Mouse (Mus musculus) ovary, adult 18-20 months (tissue): ENCODE measurements around the gene Phf11b.
"Not testable (repeated sequence)": the region's sequence is repeated elsewhere in the genome, so short reads cannot be mapped to it uniquely, and the experiment has no call there.

Experiments used
- DNase-seq: peaks from one replicate; pipeline ENCODE4 v3.0.0; 2022; ENCODE audit warnings: low spot score, mixed read lengths

Phf11b gene

DNA sequence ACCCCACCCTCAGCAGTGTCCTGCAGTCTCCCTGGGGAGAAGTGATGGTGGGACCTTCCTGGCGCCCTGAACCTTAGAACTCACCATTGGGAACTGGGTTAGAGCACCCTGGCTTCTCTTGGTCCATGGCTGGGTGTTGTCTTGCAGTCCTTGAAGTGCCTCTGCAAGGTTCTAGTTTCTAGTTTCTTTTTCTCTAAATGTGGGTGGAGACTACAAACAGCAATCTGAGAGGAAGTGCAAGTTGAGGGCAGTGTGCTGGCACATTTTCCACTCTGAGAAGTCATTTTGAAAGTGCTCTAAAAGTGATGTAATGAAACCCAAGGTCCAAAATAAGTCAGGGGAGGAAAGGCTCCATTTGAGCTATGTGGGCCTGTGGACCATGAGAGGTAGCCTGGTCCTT, at the start of gene Phf11b:
Gene Phf11b (minus strand): TSS at position 163 of the 400 bp plus-strand sequence.
- not testable (repeated sequence) for DNase-seq

DNA sequence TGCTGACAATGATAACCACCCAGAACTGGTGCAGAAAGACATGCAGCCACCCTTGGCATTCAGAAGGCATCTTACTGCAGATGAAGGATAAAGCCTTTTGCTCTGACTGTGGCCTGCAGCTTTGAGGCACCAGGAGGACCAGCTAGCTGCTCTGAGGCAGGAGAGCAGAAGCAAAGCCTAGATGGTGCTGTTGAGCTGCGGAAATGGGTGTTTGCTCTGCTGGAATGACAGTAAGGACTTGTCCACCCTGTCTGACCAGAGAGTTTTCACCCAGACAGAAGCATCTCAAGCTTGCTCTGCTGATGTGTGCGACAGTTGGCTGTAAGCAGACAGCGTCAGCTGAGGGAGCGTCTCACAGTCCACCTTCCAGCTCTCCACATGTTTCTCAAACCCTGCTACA, 49.0 kb upstream of the Phf11b start:
- DNase-seq: not testable (repeated sequence)

- DNase-seq: no peak
Measured at GRCm38 (mm10) chr14:59389532-59389931, 48.4 kb upstream of the Phf11b start.

DNA sequence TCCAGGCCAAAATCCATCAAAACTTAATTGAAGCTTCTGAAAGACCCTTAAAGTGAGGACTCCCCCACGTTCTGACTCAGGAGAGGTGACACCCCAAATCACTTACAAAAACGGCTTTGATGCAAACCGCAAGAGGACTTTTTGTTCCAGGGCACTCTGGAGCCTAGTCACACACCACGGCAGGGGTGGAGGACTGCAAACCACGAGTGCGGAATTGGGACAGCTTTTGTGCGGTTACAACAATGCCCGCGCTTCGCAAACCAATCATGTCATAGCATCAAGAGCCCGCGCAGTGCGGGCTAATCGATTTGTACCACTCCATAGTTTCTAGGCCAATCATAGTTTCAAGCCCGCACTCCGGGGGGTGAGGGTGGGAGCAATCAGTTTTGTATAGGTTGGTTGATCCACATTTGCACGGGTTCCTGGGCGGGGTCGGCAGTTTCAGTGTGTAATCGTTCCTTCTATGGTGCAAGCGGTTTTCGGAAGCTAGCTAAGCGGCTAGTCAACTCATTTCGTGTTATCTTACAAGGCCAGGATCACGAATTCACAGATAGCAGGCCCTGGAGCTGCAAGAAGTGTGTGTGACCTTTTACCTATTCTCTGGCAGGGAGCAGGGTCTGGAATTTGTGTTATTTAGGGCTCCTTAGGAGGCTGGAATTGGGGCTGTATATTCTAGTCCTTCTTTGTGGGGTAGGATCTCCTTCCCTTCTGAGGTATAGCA, 29.4 kb upstream of the Phf11b start:
- no peak for DNase-seq

- DNase-seq: no peak
Measured at GRCm38 (mm10) chr14:59366386-59367105, 25.4 kb upstream of the Phf11b start.

DNA sequence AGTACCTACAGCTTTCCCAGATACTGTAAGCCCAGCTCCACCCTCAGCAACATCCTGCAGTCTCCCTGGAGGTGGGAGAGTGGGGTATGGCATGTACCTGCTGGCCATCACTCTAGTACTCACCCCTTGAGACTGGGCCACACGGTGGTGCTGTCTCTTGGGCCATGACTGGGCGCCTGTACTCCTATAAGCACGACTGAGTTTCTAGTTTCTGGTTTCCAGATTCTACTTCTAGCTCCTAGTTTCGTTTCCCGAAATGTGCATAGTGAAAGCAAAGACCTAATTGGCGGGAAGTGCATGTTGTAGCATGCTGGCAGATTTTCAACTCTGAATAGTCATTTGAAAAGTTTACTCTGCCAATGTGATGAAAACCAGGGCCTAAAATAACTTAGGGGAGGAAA, 24.1 kb upstream of the Phf11b start, which contains the start of gene Phf11d:
Gene Phf11d (minus strand): TSS at position 227 of the 401 bp plus-strand sequence.
- no peak for DNase-seq

DNA sequence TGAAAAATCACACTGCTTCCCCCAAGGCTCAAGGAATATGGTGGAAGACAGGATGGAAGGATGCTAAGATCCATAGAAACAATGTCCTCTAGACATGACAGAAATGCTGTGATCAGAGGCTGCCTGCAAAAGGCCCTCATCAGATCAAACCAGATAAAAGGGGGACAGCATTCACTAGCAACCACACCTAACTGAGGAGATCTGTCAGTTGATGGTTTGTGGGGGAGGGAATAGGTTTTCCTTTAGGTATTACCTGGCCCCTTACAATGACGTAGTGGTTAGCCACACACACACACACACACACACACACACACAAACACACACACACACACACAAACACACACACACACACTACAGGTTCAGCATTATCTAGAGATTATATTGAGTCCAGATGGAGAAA, 1.6 kb downstream of the Phf11b start:
- no peak for DNase-seq

- DNase-seq: not testable (repeated sequence)
Measured at GRCm38 (mm10) chr14:59336056-59336455, 5.1 kb downstream of the Phf11b start.

DNA sequence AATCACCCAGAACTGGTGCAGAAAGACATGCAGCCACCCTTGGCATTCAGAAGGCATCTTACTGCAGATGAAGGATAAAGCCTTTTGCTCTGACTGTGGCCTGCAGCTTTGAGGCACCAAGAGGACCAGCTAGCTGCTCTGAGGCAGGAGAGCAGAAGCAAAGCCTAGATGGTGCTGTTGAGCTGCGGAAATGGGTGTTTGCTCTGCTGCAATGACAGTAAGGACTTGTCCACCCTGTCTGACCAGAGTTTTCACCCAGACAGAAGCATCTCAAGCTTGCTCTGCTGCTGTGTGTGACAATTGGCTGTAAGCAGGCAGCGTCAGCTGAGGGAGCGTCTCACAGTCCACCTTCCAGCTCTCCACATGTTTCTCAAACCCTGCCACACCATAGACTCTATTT, 10.7 kb downstream of the Phf11b start:
- DNase-seq: not testable (repeated sequence)

GRCm38 (mm10) chr14:59319970-59320369, 21.2 kb downstream of the Phf11b start:
- not testable (repeated sequence) for DNase-seq

DNA sequence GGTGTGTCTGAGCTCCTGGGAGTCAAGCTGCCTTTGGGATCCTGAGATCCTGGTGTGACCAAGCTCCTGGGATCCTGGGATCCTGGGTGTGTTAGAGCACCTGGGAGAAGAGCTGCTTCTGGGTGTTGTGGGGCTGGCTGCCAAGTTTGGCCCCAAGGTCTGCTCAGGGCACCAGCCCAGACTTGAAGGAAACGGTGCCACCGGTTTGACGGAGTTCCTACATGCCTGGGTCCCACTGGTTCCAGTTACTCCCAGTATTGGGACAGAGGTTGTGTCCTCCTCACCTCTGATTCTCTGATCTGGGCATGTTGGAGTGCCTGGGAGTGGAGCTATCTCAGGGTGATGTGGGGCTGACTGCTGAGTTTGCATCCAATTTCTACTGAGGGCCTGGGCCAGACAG, 22.1 kb downstream of the Phf11b start:
- DNase-seq: not testable (repeated sequence)

- not testable (repeated sequence) for DNase-seq
Measured at GRCm38 (mm10) chr14:59297391-59297790, 43.8 kb downstream of the Phf11b start, which contains the start of gene Phf11a. Gene Phf11a, minus strand, starts transcription at chr14:59297522.

GRCm38 (mm10) chr14:59291769-59292168, 49.4 kb downstream of the Phf11b start:
- DNase-seq: not testable (repeated sequence)

- DNase-seq: not testable (repeated sequence)
Measured at GRCm38 (mm10) chr14:59274961-59275360, 66.2 kb downstream of the Phf11b start.
